Mouse (Mus musculus): ENCODE results near the gene Tspan31.

DNA sequence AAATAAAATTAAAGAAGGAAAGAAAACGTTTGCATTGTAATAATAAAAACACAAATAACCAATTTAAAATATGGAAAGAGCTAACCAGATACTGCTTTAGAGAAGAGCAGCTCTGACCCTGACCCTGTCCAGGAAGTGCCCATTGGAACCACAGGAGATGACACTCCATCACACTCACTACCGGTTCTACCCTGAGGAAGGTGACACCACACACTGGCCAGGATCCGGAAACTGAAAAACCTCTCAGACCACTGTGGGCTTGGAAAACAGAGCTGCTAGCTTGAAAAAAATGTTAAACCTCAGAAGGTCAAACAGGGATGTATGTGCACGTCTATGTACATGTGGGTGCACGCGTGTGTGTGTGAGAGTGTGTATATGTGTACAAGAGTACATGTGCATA lies 31.1 kb upstream of the Tspan31 start:
- TF ChIP-seq POLR2A (IDR thresholded peaks at IDR 0.05; ENCODE audit: borderline replicate concordance, insufficient read depth, low read length) (no peak), CTCF (IDR thresholded peaks at IDR 0.05; ENCODE audit: borderline replicate concordance, insufficient read depth, low read depth, low read length) (no peak)

Data from cerebellum, adult 2 months (tissue).